Mouse (Mus musculus): Measurements from ENCODE around the gene Jdp2. TPM values are rescaled to one million over a fixed set of nuclear protein-coding genes. Genes with fewer than 3 reads are reported as not detected.

Jdp2 gene
- total and polyA plus RNA-seq, 2 experiments: 1.1 to 1.6 TPM

GRCm38 (mm10) chr12:85621673-85622072, 22.8 kb downstream of the Jdp2 start:
- H3K4me3 ChIP-seq (ENCODE audit: insufficient read depth, low read depth, low read length): no peak overlapping the region
- TF ChIP-seq POLR2A (IDR thresholded peaks at IDR 0.05; ENCODE audit: extremely low read depth, insufficient read depth, low read length) (no peak), CTCF (IDR thresholded peaks at IDR 0.05; ENCODE audit: low read depth, low read length) (no peak)
- no peak overlapping the region for H3K9ac ChIP-seq (ENCODE audit: low read depth, low read length)
- H3K27me3 ChIP-seq (ENCODE audit: control insufficient read depth, insufficient read depth, low read length): no peaks in the 10 kb centered on the region
- H3K27ac ChIP-seq (replicated peaks; ENCODE audit: insufficient read depth, low read depth, low read length): no peak overlapping the region
- no peaks in the 10 kb centered on the region for H3K36me3 ChIP-seq (ENCODE audit: control insufficient read depth, insufficient read depth, low read length)
- 96% methylated on average over 4 of the region's 4 CpGs for WGBS
- no peak for DNase-seq (ENCODE audit: extremely low read depth, low read depth, low spot score)
- no peaks in the 10 kb centered on the region for H3K4me1 ChIP-seq (ENCODE audit: control insufficient read depth, insufficient read depth, low read length)
- H3K79me2 ChIP-seq (ENCODE audit: control insufficient read depth, insufficient read depth, low read length): no peaks in the 10 kb centered on the region

DNA sequence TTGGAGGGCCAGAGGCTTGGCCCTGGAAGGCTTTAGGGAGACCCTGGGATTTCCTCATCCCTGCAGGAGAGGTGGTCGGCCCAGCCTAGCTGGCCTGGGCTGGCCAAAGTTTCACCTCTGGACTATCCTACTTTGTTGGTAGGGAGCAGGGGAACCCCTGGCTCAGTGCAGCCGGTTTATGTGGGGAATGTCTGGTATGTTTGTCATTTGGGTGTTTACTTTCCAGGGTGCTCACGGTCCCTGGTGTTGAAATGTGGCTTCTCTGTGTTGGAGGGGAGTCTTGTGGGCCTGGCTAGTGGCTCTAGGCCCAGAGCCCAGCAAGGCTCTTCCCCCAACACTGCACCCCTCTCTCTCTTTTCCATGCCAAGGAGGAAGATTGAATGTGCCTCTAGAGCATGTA, 24.9 kb downstream of the Jdp2 start:
- no peak for TF ChIP-seq POLR2A (IDR thresholded peaks at IDR 0.05; ENCODE audit: extremely low read depth, insufficient read depth, low read length)
- TF ChIP-seq CTCF (IDR thresholded peaks at IDR 0.05; ENCODE audit: low read depth, low read length): no peak
- Histone ChIP-seq H3K27me3 (ENCODE audit: control insufficient read depth, insufficient read depth, low read length) (no peaks in the 10 kb centered on the region), H3K79me2 (ENCODE audit: control insufficient read depth, insufficient read depth, low read length) (no peaks in the 10 kb centered on the region), H3K4me3 (ENCODE audit: insufficient read depth, low read depth, low read length) (no peak overlapping the region), H3K4me1 (ENCODE audit: control insufficient read depth, insufficient read depth, low read length) (no peaks in the 10 kb centered on the region), H3K27ac (replicated peaks; ENCODE audit: insufficient read depth, low read depth, low read length) (no peak overlapping the region), H3K36me3 (ENCODE audit: control insufficient read depth, insufficient read depth, low read length) (no peaks in the 10 kb centered on the region), H3K9ac (ENCODE audit: low read depth, low read length) (no peak overlapping the region)
- DNase-seq (ENCODE audit: extremely low read depth, low read depth, low spot score): no peak
- WGBS: 18% methylated on average over 3 of the region's 3 CpGs

GRCm38 (mm10) chr12:85624652-85625051, 25.8 kb downstream of the Jdp2 start:
- H3K36me3 ChIP-seq (ENCODE audit: control insufficient read depth, insufficient read depth, low read length): no peaks in the 10 kb centered on the region
- no peak overlapping the region for H3K4me3 ChIP-seq (ENCODE audit: insufficient read depth, low read depth, low read length)
- H3K4me1 ChIP-seq (ENCODE audit: control insufficient read depth, insufficient read depth, low read length): no peaks in the 10 kb centered on the region
- no peak overlapping the region for H3K9ac ChIP-seq (ENCODE audit: low read depth, low read length)
- no peaks in the 10 kb centered on the region for H3K27me3 ChIP-seq (ENCODE audit: control insufficient read depth, insufficient read depth, low read length)
- WGBS: 85% methylated on average over 7 of the region's 7 CpGs
- no peak overlapping the region for H3K27ac ChIP-seq (replicated peaks; ENCODE audit: insufficient read depth, low read depth, low read length)
- H3K79me2 ChIP-seq (ENCODE audit: control insufficient read depth, insufficient read depth, low read length): no peaks in the 10 kb centered on the region
- TF ChIP-seq CTCF (IDR thresholded peaks at IDR 0.05; ENCODE audit: low read depth, low read length) (no peak), POLR2A (IDR thresholded peaks at IDR 0.05; ENCODE audit: extremely low read depth, insufficient read depth, low read length) (no peak)
- DNase-seq (ENCODE audit: extremely low read depth, low read depth, low spot score): no peak

DNA sequence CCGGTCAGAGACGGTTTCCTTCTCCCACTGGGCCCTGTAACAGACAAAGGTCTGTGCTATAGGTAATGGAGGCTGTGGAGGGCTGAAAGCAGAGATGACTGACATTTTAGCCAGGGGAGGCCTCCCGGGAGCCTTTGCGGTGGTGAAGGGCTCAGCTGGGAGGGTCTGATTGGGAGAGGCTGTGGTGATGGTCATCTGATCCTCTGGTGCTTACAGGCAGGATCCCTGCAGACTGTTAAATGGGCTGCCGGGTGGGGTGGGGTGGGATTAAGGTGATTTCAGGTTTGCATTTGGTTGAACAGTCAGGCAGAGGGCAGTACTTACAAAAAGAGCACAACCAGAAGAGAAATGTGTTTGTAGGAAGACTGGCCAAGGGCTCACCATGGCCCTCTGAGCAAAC, 27.0 kb downstream of the Jdp2 start:
- Histone ChIP-seq H3K79me2 (ENCODE audit: control insufficient read depth, insufficient read depth, low read length) (no peaks in the 10 kb centered on the region), H3K27ac (replicated peaks; ENCODE audit: insufficient read depth, low read depth, low read length) (no peak overlapping the region), H3K4me3 (ENCODE audit: insufficient read depth, low read depth, low read length) (no peak overlapping the region), H3K27me3 (ENCODE audit: control insufficient read depth, insufficient read depth, low read length) (no peaks in the 10 kb centered on the region), H3K9ac (ENCODE audit: low read depth, low read length) (no peak overlapping the region), H3K4me1 (ENCODE audit: control insufficient read depth, insufficient read depth, low read length) (no peaks in the 10 kb centered on the region), H3K36me3 (ENCODE audit: control insufficient read depth, insufficient read depth, low read length) (no peaks in the 10 kb centered on the region)
- no peak for TF ChIP-seq POLR2A (IDR thresholded peaks at IDR 0.05; ENCODE audit: extremely low read depth, insufficient read depth, low read length)
- TF ChIP-seq CTCF (IDR thresholded peaks at IDR 0.05; ENCODE audit: low read depth, low read length): no peak
- 90% methylated on average over 5 of the region's 5 CpGs for WGBS
- DNase-seq (ENCODE audit: extremely low read depth, low read depth, low spot score): no peak

- H3K4me1 ChIP-seq (ENCODE audit: control insufficient read depth, insufficient read depth, low read length): no peaks in the 10 kb centered on the region
- no peaks in the 10 kb centered on the region for H3K27me3 ChIP-seq (ENCODE audit: control insufficient read depth, insufficient read depth, low read length)
- no peaks in the 10 kb centered on the region for H3K36me3 ChIP-seq (ENCODE audit: control insufficient read depth, insufficient read depth, low read length)
- DNase-seq (ENCODE audit: extremely low read depth, low read depth, low spot score): no peak
- no peak overlapping the region for H3K27ac ChIP-seq (replicated peaks; ENCODE audit: insufficient read depth, low read depth, low read length)
- H3K9ac ChIP-seq (ENCODE audit: low read depth, low read length): no peak overlapping the region
- no peaks in the 10 kb centered on the region for H3K79me2 ChIP-seq (ENCODE audit: control insufficient read depth, insufficient read depth, low read length)
- TF ChIP-seq POLR2A (IDR thresholded peaks at IDR 0.05; ENCODE audit: extremely low read depth, insufficient read depth, low read length) (no peak), CTCF (IDR thresholded peaks at IDR 0.05; ENCODE audit: low read depth, low read length) (no peak)
- H3K4me3 ChIP-seq (ENCODE audit: insufficient read depth, low read depth, low read length): no peak overlapping the region
- WGBS: 69% methylated on average over 21 of the region's 21 CpGs
Observed at GRCm38 (mm10) chr12:85629661-85630481, 31.0 kb downstream of the Jdp2 start.

GRCm38 (mm10) chr12:85631196-85631595, 32.4 kb downstream of the Jdp2 start:
- H3K36me3 ChIP-seq (ENCODE audit: control insufficient read depth, insufficient read depth, low read length): no peaks in the 10 kb centered on the region
- DNase-seq (ENCODE audit: extremely low read depth, low read depth, low spot score): no peak
- no peaks in the 10 kb centered on the region for H3K79me2 ChIP-seq (ENCODE audit: control insufficient read depth, insufficient read depth, low read length)
- TF ChIP-seq CTCF (IDR thresholded peaks at IDR 0.05; ENCODE audit: low read depth, low read length): no peak
- no peak for TF ChIP-seq POLR2A (IDR thresholded peaks at IDR 0.05; ENCODE audit: extremely low read depth, insufficient read depth, low read length)
- no peak overlapping the region for H3K9ac ChIP-seq (ENCODE audit: low read depth, low read length)
- H3K27ac ChIP-seq (replicated peaks; ENCODE audit: insufficient read depth, low read depth, low read length): no peak overlapping the region
- no peak overlapping the region for H3K4me3 ChIP-seq (ENCODE audit: insufficient read depth, low read depth, low read length)
- WGBS: 73% methylated on average over 4 of the region's 4 CpGs
- H3K4me1 ChIP-seq (ENCODE audit: control insufficient read depth, insufficient read depth, low read length): no peaks in the 10 kb centered on the region
- no peaks in the 10 kb centered on the region for H3K27me3 ChIP-seq (ENCODE audit: control insufficient read depth, insufficient read depth, low read length)

Data from liver, adult 2 months (tissue).